Comparison of ENCODE assay signal across 35 mouse cellular contexts in the genomic region with DNA sequence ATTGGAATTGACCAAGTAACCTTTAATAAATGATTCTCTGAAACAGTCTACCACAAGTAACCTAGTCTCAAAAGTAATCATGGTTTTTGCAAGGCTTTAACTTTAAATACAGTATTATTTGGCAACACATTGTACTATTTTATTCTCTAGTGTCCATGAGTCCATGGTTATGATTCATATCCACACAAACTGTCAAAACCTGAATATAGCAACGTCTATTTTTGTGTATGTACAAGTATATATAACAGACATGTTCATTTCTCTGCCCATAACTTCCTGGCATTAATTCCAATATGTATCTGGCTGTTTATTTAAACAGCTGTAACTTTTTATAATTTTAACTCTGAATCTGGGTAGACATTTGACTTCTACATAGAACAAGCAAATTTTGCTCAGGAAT.
"Had no signal": no experiment of that assay in that cellular context is flagged by ENCODE, and none has a peak within 500 bp of the region (broad histone marks: within the 10 kb centered on the region; RNA-seq: fewer than 3 reads in every experiment).

No protein-coding gene starts in this region.

- ATAC-seq: hindbrain, embryonic 16.5 days; hindbrain, postnatal 0 days; inflammation-experienced regulatory T-cells, adult 6 months; intestine, embryonic 15.5 days; intestine, embryonic 16.5 days; intestine, postnatal 0 days had no signal

- H3K4me2 ChIP-seq: heart, embryonic 11.5 days; heart, embryonic 12.5 days; heart, embryonic 13.5 days; heart, embryonic 15.5 days; hindbrain, embryonic 12.5 days; hindbrain, embryonic 13.5 days; hindbrain, embryonic 14.5 days; hindbrain, embryonic 15.5 days; intestine, embryonic 15.5 days; kidney, embryonic 15.5 days had no signal

- H3K9ac ChIP-seq: heart, embryonic 12.5 days; heart, embryonic 13.5 days; heart, embryonic 15.5 days; hindbrain, embryonic 12.5 days; hindbrain, embryonic 13.5 days; hindbrain, embryonic 14.5 days; hindbrain, embryonic 15.5 days; intestine, embryonic 15.5 days; kidney, embryonic 15.5 days had no signal

- DNase-seq: heart, postnatal 10 days; heart, postnatal 14 days; heart, postnatal 36 days; heart, postnatal 4 days; kidney, adult 11 months; kidney, adult 18-20 months; kidney, adult 2 months; kidney, adult 8-10 months; kidney, adult 9 months; kidney, postnatal 10 days; kidney, postnatal 14 days; kidney, postnatal 25 days; kidney, postnatal 36 days; kidney, postnatal 4 days; layer of hippocampus, adult 9-11 months; layer of hippocampus, postnatal 36 days had no signal

- H3K4me3 ChIP-seq: heart, embryonic 12.5 days; heart, embryonic 13.5 days; heart, embryonic 15.5 days; hindbrain, embryonic 10.5 days; hindbrain, embryonic 12.5 days; hindbrain, embryonic 13.5 days; hindbrain, embryonic 15.5 days; intestine, embryonic 15.5 days; kidney, embryonic 15.5 days; layer of hippocampus, adult 2 months; left cerebral cortex, adult 2 months had no signal

- H3K27me3 ChIP-seq: heart, embryonic 12.5 days; heart, embryonic 13.5 days; heart, embryonic 15.5 days; hindbrain, embryonic 12.5 days; hindbrain, embryonic 13.5 days; hindbrain, embryonic 15.5 days; intestine, embryonic 15.5 days; kidney, embryonic 15.5 days had no signal

- H3K27ac ChIP-seq: heart, embryonic 13.5 days; heart, embryonic 15.5 days; hindbrain, embryonic 10.5 days; hindbrain, embryonic 12.5 days; hindbrain, embryonic 13.5 days; hindbrain, embryonic 14.5 days; hindbrain, embryonic 15.5 days; hindbrain, postnatal 0 days; intestine, embryonic 15.5 days; kidney, embryonic 15.5 days; kidney, postnatal 0 days; layer of hippocampus, adult 2 months had no signal

- H3K4me1 ChIP-seq: heart, embryonic 12.5 days; heart, embryonic 13.5 days; heart, embryonic 15.5 days; hindbrain, embryonic 10.5 days; hindbrain, embryonic 12.5 days; hindbrain, embryonic 13.5 days; hindbrain, embryonic 15.5 days; intestine, embryonic 15.5 days; kidney, embryonic 15.5 days had no signal

- H3K9me3 ChIP-seq: heart, embryonic 12.5 days; heart, embryonic 13.5 days; heart, embryonic 15.5 days; hindbrain, embryonic 10.5 days; hindbrain, embryonic 12.5 days; hindbrain, embryonic 13.5 days; hindbrain, embryonic 15.5 days; intestine, embryonic 15.5 days; kidney, embryonic 15.5 days had no signal

- H3K36me3 ChIP-seq: heart, embryonic 12.5 days; heart, embryonic 13.5 days; heart, embryonic 15.5 days; hindbrain, embryonic 10.5 days; hindbrain, embryonic 12.5 days; hindbrain, embryonic 13.5 days; hindbrain, embryonic 15.5 days; intestine, embryonic 15.5 days; kidney, embryonic 15.5 days had no signal
